ENCODE assay signal across 19 mouse cellular contexts in the genomic region with DNA sequence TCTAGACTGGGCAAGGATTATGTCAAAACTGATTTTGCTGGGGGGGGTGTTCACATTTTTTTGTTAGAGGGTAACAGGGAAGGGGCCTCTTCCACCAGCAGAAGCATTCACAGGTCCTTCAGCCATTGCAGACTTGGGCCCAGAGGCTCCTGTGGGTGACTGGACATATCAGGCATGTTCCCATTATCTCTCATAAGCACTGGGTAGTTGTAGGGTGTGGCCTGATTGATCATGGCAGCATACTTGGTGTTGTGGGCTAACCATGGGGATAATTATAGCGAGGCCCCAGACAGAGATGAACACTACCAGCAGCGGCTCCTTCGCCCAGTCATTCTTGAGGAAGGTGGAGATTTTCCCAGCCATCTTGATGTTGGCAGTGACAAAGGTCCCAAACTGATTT.
DNase-seq lines count a peak whose midpoint lies in the region; ATAC-seq and TF ChIP-seq lines count a peak whose summit lies in the region.
"Had no signal": no experiment of that assay in that cellular context is flagged by ENCODE, and none has a peak within 500 bp of the region (broad histone marks: within the 10 kb centered on the region; RNA-seq: fewer than 3 reads in every experiment).

No protein-coding gene starts in this region.

- TF ChIP-seq CTCF in kidney, adult 2 months (conservative IDR thresholded peaks at IDR 0.05; ENCODE audit: insufficient read depth, insufficient read length, low read depth, low read length): no peak

- ATAC-seq in liver, embryonic 11.5 days (replicated peaks; ENCODE audit: low FRiP score): peak; percentile 100

- no peaks in the 10 kb centered on the region for H3K9me3 ChIP-seq in liver, embryonic 11.5 days (ENCODE audit: control insufficient read depth, low read length)
- H3K9me3 ChIP-seq: embryonic facial prominence, embryonic 10.5 days; heart, embryonic 15.5 days; neural tube, embryonic 15.5 days had no signal

- peaks cover 7% of the 10 kb centered on the region; the same call in 1 of the 2 replicates for H3K4me1 ChIP-seq in kidney, adult 2 months (ENCODE audit: control insufficient read depth, insufficient read depth, low read length)
- H3K4me1 ChIP-seq in liver, embryonic 11.5 days (replicated peaks; ENCODE audit: control insufficient read depth, insufficient read depth, low read length): peaks cover 17% of the 10 kb centered on the region
- H3K4me1 ChIP-seq: embryonic facial prominence, embryonic 10.5 days had no signal

- H3K9ac ChIP-seq in liver, embryonic 11.5 days (ENCODE audit: low read depth, low read length): no peak overlapping the region
- H3K9ac ChIP-seq: heart, embryonic 15.5 days; hindbrain, embryonic 14.5 days; neural tube, embryonic 15.5 days had no signal

- no peak overlapping the region for H3K4me3 ChIP-seq in kidney, adult 2 months (ENCODE audit: insufficient read depth, low read depth, low read length)
- no peak overlapping the region for H3K4me3 ChIP-seq in liver, embryonic 11.5 days (ENCODE audit: low read depth, low read length)
- H3K4me3 ChIP-seq: embryonic facial prominence, embryonic 10.5 days; gastrocnemius, adult 2 months; heart, embryonic 15.5 days; layer of hippocampus, adult 2 months; neural tube, embryonic 15.5 days had no signal

- no peaks in the 10 kb centered on the region for H3K36me3 ChIP-seq in kidney, adult 2 months (ENCODE audit: control insufficient read depth, insufficient read depth, low read length)
- no peaks in the 10 kb centered on the region for H3K36me3 ChIP-seq in liver, embryonic 11.5 days (ENCODE audit: control insufficient read depth, insufficient read depth, low read length)
- H3K36me3 ChIP-seq: heart, embryonic 15.5 days; neural tube, embryonic 15.5 days had no signal

- no peaks in the 10 kb centered on the region for H3K27me3 ChIP-seq in kidney, adult 2 months (replicated peaks; ENCODE audit: control insufficient read depth, insufficient read depth, low read length)
- H3K27me3 ChIP-seq in liver, embryonic 11.5 days (replicated peaks; ENCODE audit: control insufficient read depth, insufficient read depth, low read length): no peaks in the 10 kb centered on the region
- H3K27me3 ChIP-seq: heart, embryonic 15.5 days; neural tube, embryonic 15.5 days had no signal

- 88% methylated on average over 3 of the region's 3 CpGs for WGBS in kidney, adult 2 months
- WGBS in liver, embryonic 11.5 days: 48% methylated on average over 3 of the region's 3 CpGs

- H3K27ac ChIP-seq in kidney, adult 2 months (ENCODE audit: insufficient read depth, low read depth, low read length): no peak overlapping the region
- no peak overlapping the region for H3K27ac ChIP-seq in liver, embryonic 11.5 days (ENCODE audit: low read depth, low read length)
- H3K27ac ChIP-seq: embryonic facial prominence, embryonic 10.5 days; gastrocnemius, adult 2 months; heart, embryonic 15.5 days; hindbrain, embryonic 14.5 days; neural tube, embryonic 15.5 days had no signal

- TF ChIP-seq POLR2A in kidney, adult 2 months (IDR thresholded peaks at IDR 0.05; ENCODE audit: low read depth, low read length): no peak

- H3K4me2 ChIP-seq in liver, embryonic 11.5 days: peak overlapping the region; percentile 15; the same call in 1 of the 2 replicates
- H3K4me2 ChIP-seq: heart, embryonic 15.5 days; hindbrain, embryonic 14.5 days; neural tube, embryonic 15.5 days had no signal

- DNase-seq in kidney, adult 2 months: peak; percentile 31
- no peak for DNase-seq in kidney, postnatal 36 days
- DNase-seq in c-Kit-positive CD71-positive TER-119-negative erythroid progenitor cells, embryonic 14.5 days (ENCODE audit: low read depth): peak; percentile 67
- DNase-seq in liver, embryonic 11.5 days (ENCODE audit: low spot score): peak; percentile 43
- peak; percentile 38 to 49 for DNase-seq in spleen, postnatal 10 days (ENCODE audit: low spot score in 2 of 2)
- no peak for DNase-seq in frontal cortex, postnatal 14 days (ENCODE audit: low spot score in 2 of 2)
- DNase-seq in gastrocnemius, adult 18-20 months (ENCODE audit: low spot score): no peak
- no peak for DNase-seq in adrenal gland, adult 2 months
- DNase-seq: adrenal gland, postnatal 36 days; cerebellum, adult 18-20 months; gastrocnemius, adult 2 months; kidney, adult 8-10 months; retina, postnatal 1 day; thymus, postnatal 14 days had no signal

Comparison
In these comparisons a context has a peak if more than half of its experiments do, and no peak if none do; other contexts are left out.
1. DNase-seq: peak in kidney, adult 2 months (single experiment), c-Kit-positive CD71-positive TER-119-negative erythroid progenitor cells, embryonic 14.5 days (single experiment), liver, embryonic 11.5 days (single experiment) and spleen, postnatal 10 days (2 of 2); none in kidney, postnatal 36 days (0 of 2), frontal cortex, postnatal 14 days (0 of 2), gastrocnemius, adult 18-20 months (single experiment) and adrenal gland, adult 2 months (single experiment).